Mouse (Mus musculus): ENCODE measurements at regions not wholly inside any gene's neighbourhood (a gene's known extent, or its start where the extent isn't known, plus 50 kb on each side); places are given as distances from the start of the nearest gene placed in this dataset.

DNA sequence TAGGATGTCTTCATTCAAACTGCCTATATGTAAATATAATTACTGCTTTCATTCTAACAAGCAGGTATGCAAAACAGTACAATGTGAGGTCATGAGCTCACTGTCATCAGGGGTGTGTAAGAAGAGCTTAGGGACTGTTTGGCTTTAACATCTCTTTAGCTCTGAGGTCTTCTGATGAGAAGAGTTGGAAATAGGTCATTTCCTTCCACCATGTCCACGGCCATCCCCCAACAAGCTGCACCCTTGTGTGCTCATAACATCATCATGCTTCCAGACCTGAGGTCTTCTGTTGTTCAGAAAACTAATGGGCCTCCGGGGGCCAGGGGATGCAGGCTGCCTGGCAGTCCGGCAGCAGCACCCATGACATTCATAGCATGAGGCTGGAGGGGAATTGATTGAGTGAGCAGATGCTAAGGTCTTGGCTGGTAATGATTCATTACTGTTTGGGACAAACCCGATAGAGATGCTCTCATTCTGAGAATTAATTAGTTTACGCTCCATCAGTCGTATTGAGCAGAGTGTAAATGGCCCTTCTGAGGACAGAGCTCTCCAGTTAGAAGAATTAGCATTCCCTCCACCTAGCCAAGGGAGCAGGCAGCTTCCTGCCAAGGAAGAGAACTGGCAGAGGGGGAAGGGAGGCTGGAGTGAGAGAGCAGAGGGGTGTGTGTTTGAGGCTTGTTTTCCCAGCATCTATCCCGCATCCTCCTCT lies 64.0 kb downstream of the Rps24 start:
- no peak for DNase-seq (ENCODE audit: low read depth)

DNA sequence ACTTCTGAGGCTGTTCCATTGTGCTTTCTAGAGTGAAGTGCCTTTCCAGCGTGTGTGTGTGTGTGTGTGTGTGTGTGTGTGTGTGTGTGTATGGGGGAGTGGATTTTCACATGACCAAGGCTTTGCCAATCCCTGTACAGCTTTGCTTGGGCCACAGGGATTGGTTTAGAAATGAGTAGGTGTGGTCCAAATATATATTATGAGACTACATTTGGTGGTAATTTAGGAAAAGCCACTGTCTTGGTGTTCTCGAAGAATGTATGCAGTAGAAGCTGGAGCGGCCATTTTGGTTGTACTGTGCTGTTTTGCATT lies 64.5 kb downstream of the Rps24 start:
- no peak for DNase-seq (ENCODE audit: low read depth)

DNA sequence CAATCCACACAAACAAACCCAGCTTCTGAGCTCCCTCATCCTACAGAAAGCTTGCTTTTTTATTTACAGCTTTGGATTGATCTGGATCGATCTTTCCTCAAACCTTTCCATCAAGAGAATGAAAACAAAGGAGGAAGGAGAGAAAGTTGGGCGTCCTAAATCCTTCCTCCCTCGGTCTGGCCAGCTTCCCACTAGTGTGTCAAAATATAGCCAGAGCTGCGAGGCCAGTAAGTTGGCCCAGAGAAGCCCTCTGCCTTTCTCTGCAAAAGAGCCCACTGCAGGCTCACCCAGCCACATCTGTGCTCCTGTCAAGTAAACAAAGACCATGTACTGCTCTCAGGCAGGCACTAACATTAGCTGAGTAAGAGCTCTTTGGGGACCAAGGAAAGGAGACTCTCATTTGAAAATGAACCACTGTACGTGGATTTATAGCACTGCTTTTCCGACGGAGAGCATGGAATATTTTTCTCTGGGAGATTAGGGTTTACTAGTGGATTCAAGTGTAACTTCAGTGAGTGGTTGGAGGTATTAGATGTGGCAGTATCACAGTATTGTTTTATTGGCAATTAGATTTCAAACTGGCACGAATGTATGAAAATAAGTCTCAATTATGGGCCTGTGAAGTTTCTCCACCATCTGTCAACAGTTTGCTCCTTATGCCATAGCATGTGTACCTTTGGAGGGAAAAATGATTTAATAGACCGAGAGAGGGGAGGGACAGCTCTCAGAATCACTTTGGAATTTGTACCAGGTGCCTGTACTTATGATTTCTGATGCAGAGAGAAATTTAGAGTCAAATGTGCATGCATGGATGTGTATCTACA lies 78.1 kb downstream of the Rps24 start:
- DNase-seq (ENCODE audit: low read depth) = no peak

DNA sequence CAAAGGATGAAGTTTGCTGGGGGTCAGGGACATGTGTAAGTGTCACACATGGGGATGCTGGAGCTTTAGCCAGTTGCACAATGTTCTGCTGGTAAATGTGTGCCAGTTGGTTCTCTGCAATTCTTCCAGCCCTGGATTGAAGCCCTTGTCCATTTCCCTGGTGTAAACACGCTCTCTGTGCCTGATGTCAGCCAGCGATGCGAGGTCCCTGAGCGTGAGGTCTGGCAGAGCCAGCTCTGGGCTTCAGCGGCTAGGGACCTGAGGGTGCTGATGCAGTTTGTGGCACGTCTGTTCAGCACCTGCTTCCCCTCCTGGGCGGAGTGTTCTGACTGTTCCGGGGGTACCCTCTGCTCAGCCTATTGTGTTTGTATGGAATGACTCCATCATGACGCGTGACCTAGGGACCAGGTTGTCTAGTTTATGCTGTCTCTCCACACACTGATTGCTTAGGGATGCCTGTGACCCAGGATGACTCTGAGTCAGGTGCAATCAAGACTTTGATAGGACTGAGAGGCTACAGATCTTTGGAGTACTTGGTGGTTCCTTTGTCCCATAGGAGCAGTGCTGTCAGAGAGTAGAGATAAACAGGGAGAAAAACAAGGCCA lies 78.9 kb downstream of the Rps24 start:
- DNase-seq (ENCODE audit: low read depth) = no peak

DNA sequence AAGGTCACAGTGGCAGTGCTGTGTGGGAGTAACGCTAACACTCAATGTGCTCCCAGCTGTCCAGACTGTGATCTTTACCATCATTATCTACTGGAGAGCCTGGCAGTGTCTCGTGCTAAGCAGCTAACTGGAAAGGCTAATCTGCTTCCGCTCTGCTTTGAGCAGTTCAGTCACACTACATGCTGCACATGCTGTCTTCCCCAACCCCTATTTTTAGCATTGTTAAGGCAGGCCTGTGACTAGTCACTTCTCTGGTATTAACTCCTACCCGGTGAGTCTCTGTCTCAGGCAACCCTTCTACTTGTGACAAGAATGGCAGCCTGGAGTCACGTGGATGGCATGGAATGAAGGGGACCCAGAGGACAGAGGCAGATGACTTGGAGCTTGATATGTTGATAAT lies 88.2 kb downstream of the Rps24 start:
- no peak for DNase-seq (ENCODE audit: low read depth)

DNA sequence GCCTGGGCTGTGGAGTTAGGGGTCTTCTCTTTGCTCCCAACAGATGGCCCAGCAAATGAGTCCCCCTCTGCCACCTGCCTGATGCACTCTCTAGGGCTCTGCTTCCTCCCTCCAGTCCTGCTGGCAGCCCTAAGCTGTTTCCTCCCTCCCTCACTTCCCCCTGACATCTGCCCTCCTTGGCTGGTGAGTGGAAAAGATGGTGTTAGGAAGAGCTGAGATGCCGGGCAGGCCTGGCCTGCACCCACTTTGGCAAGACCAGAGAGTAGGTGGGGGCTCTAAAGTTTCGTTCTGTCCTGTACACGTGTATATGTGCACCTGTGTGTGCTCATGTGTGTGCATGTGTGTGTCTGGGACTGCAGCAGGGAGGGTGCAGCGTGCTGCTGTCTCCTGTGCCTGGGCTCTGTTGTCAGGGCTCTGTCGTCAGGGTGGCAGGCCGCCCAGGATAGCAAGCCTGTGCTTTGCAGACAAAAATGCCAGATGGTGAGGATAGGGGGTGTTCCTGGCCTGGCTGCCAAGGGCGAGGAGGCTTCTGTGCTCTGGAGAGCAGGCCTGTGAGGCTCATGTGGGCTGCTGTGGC lies 91.7 kb downstream of the Rps24 start:
- peak; percentile 10 for DNase-seq (ENCODE audit: low read depth)

DNA sequence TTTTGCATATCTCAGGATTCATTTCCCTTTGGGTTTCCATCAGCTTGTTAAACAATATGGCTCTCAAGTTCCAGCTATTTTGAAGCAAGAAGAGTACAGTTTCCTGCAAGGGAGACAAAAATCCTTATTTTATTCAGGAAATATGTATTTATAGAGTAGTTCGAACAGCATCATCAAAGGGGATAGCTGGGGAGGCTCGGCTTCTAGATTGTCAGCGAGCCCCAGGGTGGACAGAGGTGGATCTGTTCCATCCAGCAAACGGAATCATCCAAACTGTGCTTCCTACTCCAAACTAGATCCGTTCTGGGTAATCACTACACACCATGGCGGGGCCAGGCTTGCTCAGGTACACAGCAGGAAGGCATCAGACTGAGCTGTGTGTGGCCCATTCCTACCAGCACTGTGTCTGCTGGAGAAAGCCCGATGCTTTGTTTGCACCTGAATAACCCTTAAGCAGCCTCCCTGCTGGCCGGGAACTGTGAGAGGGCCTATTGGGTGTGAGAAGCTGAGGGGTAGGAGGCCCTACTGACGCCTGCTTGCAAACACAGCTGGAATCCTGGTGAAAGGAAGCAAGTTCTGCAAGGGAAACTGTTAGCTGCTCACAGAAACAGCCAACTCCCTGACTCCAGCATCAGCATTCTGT lies 92.3 kb downstream of the Rps24 start:
- no peak for DNase-seq (ENCODE audit: low read depth)

DNA sequence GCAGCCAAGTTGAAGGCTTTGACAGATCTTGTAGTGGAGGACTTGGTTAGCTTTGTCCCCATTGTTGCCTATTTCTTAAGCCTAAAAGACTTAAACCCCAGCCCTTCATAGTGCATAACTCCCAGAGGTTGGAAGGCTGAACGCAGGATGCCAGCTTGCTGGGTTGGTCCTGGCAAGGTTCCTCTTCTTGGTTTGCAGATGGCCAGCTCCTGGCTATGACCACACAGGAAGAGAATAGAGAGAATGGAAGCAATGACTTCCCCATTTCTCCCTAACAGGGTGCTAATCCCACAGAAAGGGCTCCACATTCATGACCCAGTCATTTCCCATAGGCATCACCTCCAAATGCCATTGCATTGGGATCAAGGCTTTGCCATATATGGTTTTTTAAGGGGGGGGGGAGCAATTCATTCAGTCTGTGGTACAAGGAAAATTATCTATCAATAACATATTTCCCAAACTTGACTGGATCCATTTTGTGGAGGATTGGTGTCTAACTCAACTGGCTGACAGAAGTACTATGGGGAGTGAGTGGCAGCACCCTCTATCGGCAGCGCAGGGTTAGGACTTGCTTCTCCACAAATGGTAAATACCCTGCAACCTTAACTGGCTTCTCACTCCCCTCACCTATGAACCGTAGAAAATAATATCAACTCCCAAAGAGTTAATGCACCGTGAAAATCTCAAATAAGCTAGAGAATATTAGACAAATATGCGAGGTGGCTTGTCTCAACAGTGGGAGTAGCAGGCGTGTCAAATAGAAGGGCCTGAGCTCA lies 99.4 kb downstream of the Rps24 start:
- DNase-seq (ENCODE audit: low read depth) = no peak

DNA sequence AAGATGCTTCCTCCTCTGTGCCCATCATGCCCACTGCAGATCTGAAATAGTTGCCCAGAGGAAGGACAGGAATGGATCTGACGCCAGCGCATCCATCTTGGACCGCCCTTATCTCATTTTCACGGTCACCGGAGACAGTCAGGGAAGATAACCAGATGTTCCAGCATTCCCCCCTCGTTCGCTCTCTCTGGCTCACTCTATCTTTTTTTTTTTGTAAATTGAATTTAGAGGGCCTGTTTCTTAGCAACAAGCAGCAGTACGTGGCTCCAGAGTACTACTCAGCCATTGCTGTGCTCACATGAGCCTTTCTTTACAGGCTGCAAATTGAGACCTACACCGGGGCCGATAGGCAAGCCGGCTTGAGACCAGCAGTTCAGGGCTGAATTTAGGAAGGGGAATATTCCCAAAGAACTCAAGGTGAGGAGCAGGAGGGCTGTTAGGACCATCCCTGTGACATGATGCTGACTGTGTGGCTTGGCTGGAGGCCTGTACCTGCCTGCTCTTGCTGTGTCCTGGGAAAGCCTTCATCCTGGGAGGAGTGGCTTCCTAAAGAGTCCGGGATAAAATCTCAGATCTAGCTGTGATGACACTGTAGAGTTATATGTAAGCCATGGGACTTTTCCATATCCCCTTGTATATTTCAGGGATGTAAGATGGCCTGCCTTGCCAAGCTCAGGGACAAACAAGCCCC lies 100.2 kb downstream of the Rps24 start:
- DNase-seq (ENCODE audit: low read depth) = no peak

DNA sequence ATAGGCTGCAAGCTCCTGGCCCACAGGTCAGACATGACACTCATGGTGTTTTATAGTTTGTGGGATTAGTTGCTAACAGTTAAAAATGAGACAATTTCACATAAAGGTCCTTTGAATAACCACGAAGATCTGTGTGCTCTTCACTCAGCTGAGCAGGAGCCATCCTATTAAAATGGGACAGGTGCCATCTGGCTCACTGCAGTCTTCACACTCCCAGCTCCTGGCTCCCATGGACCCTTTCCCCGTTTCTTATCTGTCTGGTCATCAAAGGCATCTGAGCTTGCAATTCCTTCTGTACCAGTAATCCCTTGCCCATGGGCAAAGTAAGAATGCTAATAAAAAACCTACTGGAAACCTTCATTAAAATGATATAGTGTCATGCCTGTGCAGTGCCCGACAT lies 101.1 kb downstream of the Rps24 start:
- no peak for DNase-seq (ENCODE audit: low read depth)

DNA sequence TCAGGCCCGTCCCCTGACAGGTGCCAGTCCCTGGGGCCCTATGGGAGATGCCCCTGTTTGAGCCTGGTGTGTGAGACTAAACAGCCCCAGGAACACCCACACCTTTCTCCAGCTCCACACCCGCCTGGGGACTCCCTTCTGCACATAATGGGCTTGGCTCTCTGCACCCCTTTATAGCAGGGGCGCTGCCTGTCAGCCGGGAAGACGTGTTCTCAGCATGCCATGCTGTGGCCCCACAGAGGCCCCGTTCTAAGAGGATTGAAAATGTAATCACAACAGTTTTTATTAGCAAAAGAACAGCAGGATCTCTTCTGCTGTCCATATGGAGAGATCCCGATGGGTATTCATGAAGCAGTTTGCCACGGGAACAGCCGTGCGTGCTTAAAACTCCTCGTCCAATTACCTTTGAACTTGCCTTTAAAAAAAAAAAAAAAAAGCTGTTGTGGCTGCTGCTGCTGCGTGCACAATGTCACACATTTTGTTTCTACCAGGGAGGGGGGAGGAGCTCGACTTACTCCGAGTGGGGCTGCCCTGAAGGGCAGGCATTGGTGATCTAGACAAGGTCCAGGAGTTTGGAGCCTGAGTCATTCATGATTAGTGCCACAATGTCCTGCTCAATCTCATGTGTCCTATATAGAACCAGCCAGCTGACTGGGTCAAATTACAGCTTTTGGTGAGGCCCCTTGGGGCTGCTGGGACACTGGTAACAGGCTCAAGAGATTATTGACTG lies 119.7 kb downstream of the Rps24 start:
- peak; percentile 10 for DNase-seq (ENCODE audit: low read depth)

DNA sequence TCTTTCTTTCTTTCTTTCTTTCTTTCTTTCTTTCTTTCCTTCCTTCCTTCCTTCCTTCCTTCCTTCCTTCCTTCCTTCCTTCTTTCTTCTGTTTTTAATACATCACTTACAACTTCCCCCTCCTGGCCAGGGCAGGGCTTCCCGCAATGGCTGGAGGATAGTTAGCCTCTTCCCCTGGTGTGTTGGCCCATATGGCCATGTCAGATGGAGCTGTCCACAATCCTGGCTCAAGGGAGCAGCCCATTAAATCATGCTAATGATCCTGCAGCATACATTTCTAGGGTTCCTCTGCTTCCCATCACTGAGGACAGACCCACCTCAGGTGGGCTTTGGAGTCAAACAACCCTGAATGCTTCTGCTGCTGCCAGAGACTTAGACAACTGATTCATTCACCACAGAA lies 121.4 kb downstream of the Rps24 start:
- no peak for DNase-seq (ENCODE audit: low read depth)

DNA sequence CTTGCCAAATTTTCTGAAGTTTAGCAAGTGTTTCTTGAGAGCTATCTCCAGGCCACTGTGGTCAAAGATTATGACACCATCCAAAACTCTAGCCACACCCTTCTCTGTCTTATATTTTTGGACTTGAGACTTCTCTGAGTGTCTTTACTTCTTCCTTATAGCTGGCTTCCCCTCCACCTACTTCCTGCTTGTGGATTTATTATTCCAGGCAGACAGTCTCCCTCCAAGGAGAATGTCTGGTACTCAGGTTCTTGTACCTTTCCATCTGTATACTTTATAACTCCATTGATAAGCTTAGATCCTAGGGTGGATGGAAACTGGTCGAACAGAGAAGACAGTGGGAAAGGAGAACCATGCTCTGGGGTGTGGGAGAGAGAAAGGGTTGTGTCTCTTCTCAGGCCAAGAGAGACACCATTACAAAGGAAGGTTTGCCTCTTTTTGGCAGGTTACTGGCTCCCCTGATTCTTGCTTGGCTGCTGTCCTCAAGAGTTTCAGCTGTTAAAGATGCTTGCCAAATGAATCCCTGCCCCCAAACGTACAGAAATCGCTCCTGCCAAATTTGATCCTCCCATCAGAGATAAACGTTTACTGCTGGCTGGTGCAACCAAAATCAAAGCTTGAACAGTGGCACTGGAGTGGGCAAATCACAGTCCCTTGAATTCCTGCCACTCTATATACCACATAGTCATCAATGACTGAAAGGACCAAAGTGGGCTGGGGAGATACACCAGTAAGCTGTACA lies 125.5 kb downstream of the Rps24 start:
- no peak for DNase-seq (ENCODE audit: low read depth)

DNA sequence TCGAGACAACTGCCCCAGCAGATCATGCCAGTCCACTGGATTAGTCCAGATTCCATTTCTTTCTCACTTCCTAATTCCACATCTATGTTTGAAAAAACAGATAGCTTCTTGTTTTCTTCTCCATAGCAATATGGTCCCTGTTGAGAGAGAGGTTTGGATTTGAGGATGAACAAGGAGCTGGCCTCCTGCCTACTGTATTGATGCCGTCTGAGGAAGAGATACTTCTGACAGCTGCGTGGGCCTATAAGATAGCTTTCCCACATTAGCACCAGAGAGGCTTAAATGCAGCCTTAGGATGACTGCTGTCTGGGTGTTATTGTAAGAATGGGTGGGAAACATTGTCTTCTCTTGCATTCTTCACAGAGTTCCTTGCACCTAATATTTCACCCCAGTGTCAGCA lies 128.9 kb downstream of the Rps24 start:
- DNase-seq (ENCODE audit: low read depth) = no peak

DNA sequence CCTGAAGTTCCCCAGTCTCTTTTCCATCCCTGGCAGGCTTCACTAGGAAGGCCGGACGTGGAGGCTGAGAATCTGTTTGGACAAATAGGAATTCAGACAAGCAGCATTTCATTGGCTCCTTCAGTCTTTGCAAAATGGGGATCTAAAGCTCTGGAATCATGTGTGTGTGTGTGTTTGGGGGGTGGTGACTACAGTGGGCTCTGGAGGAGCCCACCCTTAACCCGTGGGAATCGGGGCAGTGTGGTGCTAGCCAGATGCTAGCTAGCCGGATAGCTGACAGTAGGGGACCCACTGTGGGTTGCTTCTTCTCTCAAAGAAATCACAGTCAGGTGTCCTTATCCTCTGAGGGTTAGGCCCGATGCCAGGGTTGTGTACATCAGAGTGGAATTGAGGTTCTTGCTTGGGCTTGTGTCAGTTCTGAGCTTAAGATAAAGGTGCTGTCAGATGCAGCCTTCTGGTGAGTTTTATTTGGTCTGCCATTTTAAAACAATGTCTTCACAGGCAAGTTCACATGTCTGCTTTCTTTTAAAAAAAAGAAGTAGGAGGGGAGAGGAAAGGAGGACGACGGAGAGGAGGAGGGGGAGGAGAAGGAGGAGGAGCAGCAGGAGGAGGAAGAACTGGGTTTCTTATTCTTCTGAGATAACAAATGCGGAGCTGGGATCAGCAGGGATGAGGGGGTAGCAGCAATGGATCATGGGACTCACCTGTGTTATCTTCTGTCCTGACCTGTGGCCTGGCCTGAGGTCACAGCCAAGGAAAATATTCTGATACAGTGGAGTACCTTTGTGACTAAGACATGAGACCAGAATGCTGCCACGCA lies 129.6 kb downstream of the Rps24 start:
- DNase-seq (ENCODE audit: low read depth) = no peak

DNA sequence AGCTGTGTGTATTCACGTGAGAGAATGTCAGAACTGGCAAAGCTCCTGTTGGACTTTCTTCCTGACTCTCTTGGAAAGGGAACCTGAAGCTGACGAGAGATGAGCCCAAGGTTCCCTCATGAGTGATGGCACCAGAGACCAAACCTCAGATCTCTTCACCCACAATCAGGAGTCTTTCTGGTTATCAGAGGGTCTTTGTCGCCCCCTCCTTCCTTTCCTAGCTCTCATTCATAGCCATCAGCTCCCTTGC lies 130.1 kb downstream of the Rps24 start:
- DNase-seq (ENCODE audit: low read depth) = no peak

DNA sequence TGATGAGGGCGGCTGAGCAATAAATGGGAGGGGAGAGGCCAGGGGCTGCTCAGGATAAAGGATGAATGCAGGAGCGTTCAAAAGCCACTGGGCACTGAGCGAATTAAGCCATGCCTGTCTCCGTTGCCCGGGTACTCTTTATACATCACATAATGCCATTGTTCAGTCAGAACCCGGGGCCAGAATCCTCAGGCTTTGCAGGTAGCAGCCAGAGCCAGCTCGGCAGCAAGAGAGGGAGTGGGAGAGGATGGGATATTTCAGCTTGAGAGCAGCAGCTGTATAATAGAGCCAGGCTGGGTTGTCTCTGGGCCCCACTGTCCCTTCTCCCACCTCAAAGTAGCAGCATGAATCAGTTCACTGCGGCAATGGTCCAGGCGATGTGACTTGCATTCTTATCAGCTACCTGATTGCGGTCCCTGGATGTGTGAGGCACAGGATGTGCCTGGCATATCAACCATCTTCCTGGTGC lies 130.5 kb downstream of the Rps24 start:
- no peak for DNase-seq (ENCODE audit: low read depth)

DNA sequence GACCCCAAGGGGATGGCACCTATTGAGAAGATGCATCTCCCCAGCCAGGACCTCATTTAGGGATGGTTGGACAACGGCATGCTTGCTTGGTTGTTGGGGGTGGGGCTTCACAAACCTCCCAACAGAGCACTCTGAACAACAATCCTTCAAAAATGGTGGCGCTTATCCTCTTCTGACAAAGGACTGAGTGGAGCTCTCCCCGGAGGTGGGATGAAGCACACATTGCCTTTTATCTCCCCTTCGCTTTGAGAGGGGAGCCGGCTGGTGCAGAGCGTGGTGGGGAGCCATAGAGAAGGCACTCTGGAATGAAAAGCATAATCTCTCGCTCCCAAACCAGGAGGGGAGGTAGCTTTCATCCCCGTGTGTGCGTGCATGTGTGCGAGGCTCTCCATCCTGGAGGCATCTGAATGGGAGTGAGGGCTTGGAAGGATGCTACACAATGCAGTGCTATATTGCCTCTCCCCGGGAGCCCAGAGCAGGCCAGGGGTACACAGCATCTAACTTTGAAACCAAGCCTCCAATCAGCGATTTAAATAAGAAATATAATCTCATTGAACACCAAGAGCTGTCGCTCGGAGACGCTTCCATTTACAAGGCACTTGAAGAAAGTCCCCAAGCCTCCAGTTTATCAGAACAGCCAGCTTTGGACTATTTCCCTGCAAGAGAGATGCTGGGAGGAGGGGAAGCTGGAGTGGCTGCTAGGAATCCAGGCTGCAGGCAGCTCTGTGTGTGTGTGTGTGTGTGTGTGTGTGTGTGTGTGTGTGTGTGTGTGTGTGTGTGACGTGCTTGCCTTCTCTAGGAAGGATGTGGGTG lies 131.5 kb downstream of the Rps24 start:
- no peak for DNase-seq (ENCODE audit: low read depth)
